Mouse (Mus musculus) layer of hippocampus, adult 18-20 months (tissue): ENCODE data around the gene Snx9. TPM values are rescaled to one million over a fixed set of nuclear protein-coding genes. Genes with fewer than 3 reads are reported as not detected.
A peak's percentile ranks its signal among the peaks of the same experiment; 100 is the strongest.

Experiments
- DNase-seq, 2 experiments: peaks; one replicate each; pipeline ENCODE4 v3.0.0; 2022; ENCODE audit warnings: low spot score in 2 of 2
- total RNA-seq, 2 experiments: library from RNA; stranded (reverse); gene quantifications; 2 replicates each; pipeline ENCODE4 v1.2.3; 2021

The Snx9 gene
- total RNA-seq, 2 experiments from 2014 or later, result 15.2 to 15.3 TPM

DNA sequence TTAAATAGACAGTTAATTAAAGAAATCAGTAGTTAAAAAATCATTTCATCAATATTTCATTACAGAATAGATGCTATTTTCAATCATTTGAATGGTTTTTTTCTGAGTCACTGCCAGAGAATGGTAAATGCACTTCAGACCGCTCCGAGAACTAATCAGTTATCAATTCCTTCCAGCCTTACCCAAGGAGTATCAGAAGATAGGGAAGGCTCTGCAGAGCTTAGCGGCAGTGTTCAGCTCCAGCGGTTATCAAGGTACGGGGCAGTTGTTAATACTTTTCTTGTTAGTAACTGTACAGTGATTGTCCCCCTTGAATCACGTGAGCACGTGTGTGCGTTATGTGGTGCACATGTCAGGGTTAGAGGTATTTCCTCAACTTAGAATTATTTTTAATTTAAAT is 80.8 kb downstream of the Snx9 start:
- no peak for DNase-seq

DNA sequence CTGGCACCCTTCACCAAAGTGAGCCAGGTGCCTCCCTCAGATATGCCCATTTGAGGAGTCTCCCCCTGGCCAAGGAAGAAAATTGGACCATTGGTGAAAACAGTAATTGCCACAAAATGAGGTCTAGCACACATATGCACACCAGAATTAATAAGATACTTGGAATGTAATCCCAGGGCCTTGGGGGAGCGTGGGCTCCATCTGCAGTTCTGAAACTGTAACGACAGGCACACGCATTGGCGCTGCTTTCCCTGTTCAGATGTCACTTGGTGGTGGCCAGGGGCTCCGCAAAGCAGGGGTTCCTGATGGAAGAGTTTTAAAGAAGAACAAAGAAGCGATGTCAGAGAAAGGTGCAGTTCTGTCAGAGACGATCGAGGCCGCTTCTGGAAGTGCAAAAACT is 82.2 kb downstream of the Snx9 start:
- peak; percentile 26 to 77 for DNase-seq

- peak in 1 of 2 experiments; percentile 63 for DNase-seq
Measured at GRCm38 (mm10) chr17:5924238-5924637, 83.1 kb downstream of the Snx9 start.

- no peak for DNase-seq
Measured at GRCm38 (mm10) chr17:5926710-5927109, 85.6 kb downstream of the Snx9 start.

DNA sequence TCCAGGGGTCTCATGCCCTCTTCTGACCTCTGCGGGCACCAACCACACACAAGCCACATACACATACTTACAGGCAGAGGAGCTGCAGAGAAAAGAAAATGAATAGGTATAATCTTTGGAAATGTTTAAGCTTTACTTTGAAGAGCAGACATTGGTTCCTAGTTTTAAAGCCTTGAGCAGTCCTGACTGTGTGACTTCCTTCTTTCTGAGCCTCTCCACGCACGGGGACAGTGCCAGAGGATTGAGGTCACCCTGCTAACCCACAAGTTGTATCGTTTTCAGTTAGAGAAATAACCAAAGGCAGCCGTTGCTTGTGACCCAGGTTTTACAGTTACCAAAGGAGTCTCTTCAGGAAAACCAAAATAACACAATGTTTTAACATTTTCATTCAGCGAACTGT is 87.9 kb downstream of the Snx9 start:
- no peak for DNase-seq

GRCm38 (mm10) chr17:5932161-5932560 is 91.0 kb downstream of the Snx9 start:
- DNase-seq, result no peak

- DNase-seq, result peak in 1 of 2 experiments; percentile 35
Measured at GRCm38 (mm10) chr17:5934554-5935324, 93.6 kb downstream of the Snx9 start.

DNA sequence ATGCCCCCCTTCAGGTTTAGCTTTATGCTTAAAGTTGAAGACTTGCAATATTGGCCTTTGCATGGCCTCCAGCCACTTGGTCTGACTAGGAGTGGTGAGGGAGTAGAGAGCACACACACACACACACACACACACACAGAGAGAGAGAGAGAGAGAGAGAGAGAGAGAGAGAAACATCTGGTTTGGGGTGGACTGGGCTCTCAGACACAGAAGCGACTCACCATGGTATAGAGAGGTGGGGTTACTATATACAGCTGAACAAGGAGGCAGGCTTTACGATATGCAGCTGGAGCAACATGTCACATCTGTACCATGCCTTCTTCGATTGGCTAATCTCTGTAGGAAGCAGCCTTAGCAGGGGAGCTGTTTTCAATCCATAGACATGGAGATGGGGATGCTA is 94.6 kb downstream of the Snx9 start:
- DNase-seq, result no peak

DNA sequence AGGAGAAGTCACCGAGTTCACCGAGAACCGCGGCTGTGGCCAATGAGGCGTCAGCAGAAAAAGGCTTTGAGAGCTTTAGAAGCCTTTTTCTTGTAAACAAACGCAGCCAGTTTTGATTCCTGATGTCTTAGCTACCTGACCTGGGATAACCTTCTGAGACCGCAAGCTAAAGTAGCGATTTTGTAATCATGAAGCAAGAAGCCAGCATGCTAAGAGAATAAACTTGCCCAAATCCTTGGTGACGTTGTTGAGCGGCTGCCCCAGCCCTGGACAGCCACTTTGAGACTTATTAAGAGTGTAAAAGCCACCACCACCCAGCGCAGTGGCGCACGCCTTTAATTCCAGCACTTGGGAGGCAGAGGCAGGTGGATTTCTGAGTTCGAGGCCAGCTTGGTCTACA is 95.1 kb downstream of the Snx9 start:
- DNase-seq, result no peak

DNA sequence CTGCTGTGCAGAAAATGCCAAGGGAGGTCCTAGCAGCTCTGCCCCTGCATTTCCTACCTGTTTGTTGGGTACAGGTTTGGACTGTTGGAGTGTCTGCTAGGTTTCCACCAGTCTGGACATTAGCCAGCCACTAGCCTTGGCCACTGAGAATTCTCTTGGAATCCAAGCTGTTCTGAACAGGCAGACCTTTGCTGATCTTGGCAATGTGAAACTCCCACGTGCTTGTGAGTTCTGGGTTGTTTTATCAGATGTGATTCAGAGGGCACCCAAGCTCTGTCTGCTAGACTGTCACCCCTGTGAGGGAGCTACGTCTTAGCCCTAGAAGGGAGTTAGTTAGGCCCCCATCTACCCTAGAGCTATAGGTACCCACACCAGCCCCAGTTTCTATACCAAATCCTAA is 96.3 kb downstream of the Snx9 start:
- DNase-seq, result no peak

- no peak for DNase-seq
Measured at GRCm38 (mm10) chr17:5939871-5940270, 98.7 kb downstream of the Snx9 start.

- peak in 1 of 2 experiments; percentile 73 for DNase-seq
Measured at GRCm38 (mm10) chr17:5940792-5941191, 99.7 kb downstream of the Snx9 start.

DNA sequence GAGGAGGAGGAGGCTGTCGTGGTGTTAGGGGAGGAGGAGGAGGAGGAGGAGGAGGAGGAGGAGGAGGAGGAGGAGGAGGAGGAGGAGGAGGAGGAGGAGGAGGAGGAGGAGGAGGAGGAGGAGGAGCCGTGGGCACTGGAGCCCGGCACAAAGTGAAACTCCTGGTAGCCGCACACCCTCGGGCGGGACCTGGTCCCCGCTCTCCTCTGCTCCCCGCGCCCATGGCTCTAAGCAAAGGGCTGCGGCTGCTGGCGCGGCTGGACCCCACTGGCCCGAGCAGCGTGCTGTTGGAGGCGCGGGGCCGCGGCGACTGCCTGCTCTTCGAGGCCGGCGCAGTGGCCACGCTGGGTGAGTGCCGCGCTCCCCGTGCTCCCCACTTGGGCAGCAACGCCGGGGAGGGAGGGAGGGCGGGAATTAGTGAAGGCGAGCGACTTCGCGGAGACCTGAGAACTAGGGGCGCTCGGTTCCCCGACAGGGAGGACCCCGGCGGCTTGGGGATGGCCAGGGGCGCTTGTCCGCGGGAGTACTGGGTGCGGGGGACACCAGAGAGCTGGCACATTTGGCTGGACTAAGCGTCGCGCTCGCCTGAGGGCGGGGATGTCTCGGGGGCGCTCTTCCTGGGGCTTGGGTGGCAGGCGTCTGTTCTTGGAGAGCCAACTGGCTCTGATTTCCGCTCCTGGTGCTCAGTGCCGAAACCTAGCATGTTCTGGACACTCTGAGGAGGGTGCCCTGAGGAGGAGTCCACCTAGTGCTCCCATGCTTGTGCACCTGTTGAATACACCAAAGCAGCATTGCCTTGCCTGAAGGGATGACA is 100.3 kb downstream of the Snx9 start, which contains the start of gene Synj2:
TSS of gene Synj2 (plus strand) at position 51 of the 814 bp plus-strand sequence.
- DNase-seq, result peak in 1 of 2 experiments; percentile 37

DNA sequence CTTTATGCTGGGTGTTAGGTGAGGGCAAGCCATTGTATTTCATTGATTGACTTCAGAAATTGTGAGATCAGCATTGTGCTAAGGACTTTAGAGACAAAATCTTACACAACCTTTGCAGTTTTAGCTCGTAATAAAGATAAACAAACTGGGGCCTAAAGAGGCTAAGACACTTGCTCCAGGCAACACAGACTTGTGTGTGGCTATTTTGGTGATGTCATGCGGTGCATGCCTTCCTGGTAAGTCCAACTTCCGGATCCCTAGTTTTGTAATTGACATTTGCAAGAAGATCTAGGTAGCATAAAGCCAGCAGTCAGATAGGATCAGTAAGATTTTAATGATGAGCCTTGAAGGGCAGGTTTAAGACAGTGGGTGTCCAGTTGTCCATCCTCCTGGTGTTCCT is 101.0 kb downstream of the Snx9 start:
- no peak for DNase-seq

DNA sequence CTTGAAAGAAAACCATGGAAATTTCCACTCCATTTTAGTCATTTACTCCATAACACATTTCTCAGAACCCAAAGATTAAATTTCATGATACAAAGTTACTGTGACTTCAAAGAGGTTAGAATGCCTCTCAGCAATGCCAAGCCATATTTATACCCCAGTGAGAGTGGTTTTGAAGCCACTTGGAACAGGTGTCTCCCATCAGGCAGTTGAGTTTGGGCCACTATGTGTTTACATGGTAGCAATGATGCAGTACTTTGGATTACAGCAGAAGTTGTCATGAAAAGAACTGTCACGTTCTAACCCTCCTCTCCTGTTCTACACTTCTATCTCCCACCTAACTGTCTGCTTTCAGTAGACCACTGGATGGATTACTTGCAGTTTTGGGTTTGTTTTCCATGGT is 101.9 kb downstream of the Snx9 start:
- DNase-seq, result no peak

DNA sequence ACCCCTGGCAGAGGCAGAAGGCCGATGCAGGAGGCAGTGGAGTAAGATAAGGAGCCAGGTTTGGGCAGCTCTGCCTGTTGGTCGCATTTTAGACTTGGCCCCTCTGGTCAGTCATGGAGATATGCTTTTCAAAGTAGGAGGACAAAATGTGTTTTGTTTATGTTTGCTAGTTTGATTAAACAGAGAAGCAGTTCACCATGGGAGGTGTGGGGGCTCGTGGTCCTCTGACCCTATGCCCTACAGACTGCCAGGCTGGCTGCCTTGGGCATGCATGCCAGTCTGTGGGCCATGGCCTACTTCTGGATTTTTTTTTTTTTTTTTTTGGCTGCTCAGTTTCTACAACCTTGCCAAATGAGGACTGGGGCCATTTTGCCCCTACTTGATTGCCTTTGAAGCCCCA is 105.9 kb downstream of the Snx9 start:
- DNase-seq, result no peak

DNA sequence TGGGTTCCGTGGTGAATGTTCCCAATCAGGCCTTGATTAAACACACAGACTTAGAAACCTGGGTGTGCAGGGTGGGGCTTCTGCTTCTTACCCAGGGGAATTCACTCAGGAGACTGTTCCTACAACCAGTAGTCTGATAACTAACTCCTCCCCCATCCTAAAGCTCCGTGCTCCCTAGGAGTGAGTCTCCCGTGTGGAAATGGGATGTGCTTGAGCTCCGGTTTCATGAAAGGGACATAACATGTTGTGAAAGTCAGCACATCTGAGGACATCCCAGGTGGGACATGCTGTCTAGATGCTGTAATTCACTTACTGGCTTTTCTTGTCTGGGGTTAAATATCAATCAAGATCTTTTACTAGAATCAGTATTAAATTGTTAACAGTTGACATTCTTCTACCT is 111.3 kb downstream of the Snx9 start:
- no peak for DNase-seq

DNA sequence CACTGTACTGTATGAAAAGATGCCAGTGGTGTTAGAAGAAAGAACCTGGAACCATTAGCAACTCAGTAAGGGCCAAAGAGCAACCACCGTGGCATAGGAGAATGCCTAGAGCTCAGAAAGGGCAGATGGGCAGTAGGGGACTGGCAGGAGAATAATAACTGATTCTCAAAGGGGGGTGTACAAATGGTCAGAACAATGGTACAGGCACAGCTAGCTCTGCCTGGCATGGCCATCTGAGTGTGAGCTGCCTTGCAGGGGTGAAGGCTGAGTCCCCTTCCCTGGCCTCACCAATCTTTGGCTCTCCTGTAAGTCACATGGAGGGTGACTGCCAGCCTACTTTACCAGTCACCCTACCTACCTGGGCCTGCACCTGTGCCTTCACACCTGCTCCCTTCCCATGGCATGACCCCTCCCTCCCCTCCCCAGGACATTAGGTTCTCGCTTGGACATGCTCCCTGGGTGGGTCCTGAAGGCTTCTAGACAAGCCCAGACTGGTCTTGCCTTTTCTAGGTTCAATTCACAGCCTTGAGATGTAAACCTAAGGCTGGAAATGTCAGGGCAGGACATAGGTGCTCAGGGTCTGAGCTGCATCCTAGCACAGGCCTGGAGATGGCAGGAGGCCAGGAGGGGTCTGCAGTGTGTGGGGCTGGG is 115.3 kb downstream of the Snx9 start:
- DNase-seq, result peak in 1 of 2 experiments; percentile 18

GRCm38 (mm10) chr17:5957097-5957496 is 116.0 kb downstream of the Snx9 start:
- no peak for DNase-seq

DNA sequence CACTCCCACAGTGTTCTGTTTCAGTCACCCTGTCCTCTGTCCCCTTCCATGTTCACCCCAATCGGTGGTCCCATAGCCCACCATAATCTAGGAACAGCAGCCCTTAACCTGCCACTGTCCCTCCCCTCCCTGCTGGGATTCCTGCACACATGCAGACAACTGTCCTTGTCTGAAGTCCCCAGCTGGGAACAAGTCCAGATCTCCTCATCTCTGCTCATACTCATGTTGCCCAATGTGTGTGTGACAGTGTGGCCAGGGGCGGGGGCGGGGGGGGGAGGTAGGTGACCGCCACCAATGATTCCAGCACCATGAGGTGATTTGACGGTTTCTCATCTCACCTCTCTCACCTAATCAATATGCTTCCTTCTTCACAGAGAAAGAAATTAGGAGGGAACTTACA is 117.1 kb downstream of the Snx9 start:
- DNase-seq, result no peak

GRCm38 (mm10) chr17:5958636-5959035 is 117.5 kb downstream of the Snx9 start:
- no peak for DNase-seq

- no peak for DNase-seq
Measured at GRCm38 (mm10) chr17:5959096-5959495, 118.0 kb downstream of the Snx9 start.
